Comparison of ENCODE assay signal across 8 mouse cellular contexts in genomic region chr17:84365791-84366301, GRCm38 (mm10).
A peak's percentile ranks its signal among the peaks of the same experiment; 100 is the strongest.
DNase-seq lines count a peak whose midpoint lies in the region; ATAC-seq and TF ChIP-seq lines count a peak whose summit lies in the region.

No protein-coding gene starts in this region.

- peaks cover 62% of the 10 kb centered on the region for H3K4me1 ChIP-seq in heart, embryonic 13.5 days
- peaks cover 19% of the 10 kb centered on the region for H3K4me1 ChIP-seq in heart, adult 2 months (ENCODE audit: control insufficient read depth, insufficient read depth, low read length)
- peaks cover 64% of the 10 kb centered on the region for H3K4me1 ChIP-seq in kidney, embryonic 16.5 days (ENCODE audit: insufficient read depth, low read length)
- H3K4me1 ChIP-seq in midbrain, embryonic 15.5 days = peaks cover 21% of the 10 kb centered on the region

- no peaks in the 10 kb centered on the region for H3K79me2 ChIP-seq in heart, adult 2 months (replicated peaks; ENCODE audit: control insufficient read depth, insufficient read depth, low read length)

- no peak for TF ChIP-seq EP300 in heart, adult 2 months (IDR thresholded peaks at IDR 0.05; ENCODE audit: insufficient read depth, low read depth, low read length)

- ATAC-seq in heart, embryonic 13.5 days (ENCODE audit: extremely low read depth, insufficient number of reproducible peaks, low FRiP score, low TSS enrichment) = no peak
- ATAC-seq in kidney, embryonic 16.5 days (ENCODE audit: low FRiP score, low TSS enrichment) = peak; percentile 29; the same call in 1 of the 2 replicates
- ATAC-seq in midbrain, embryonic 15.5 days (replicated peaks) = peak; percentile 65; the same call in 1 of the 2 replicates

- TF ChIP-seq CTCF in heart, adult 2 months (IDR thresholded peaks at IDR 0.05) = no peak

- 63% methylated on average over 6 of the region's 6 CpGs for WGBS in heart, embryonic 13.5 days
- WGBS in heart, adult 2 months = 69% methylated on average over 6 of the region's 6 CpGs
- 21% methylated on average over 6 of the region's 6 CpGs for WGBS in kidney, embryonic 16.5 days
- WGBS in midbrain, embryonic 15.5 days = 38% methylated on average over 6 of the region's 6 CpGs

- no peak for TF ChIP-seq POLR2A in heart, adult 2 months (IDR thresholded peaks at IDR 0.05; ENCODE audit: insufficient read depth, low read depth, low read length)

- no peak overlapping the region for H3K9ac ChIP-seq in heart, embryonic 13.5 days
- H3K9ac ChIP-seq in heart, adult 2 months (ENCODE audit: low read depth, low read length) = no peak overlapping the region
- H3K9ac ChIP-seq in kidney, embryonic 16.5 days (replicated peaks; ENCODE audit: low read length) = 0 out of 2 replicates have a peak overlapping the region, but pooled peaks have one; percentile 42
- H3K9ac ChIP-seq in midbrain, embryonic 15.5 days = no peak overlapping the region

- H3K4me3 ChIP-seq in heart, embryonic 13.5 days = no peak overlapping the region
- no peak overlapping the region for H3K4me3 ChIP-seq in heart, adult 2 months
- H3K4me3 ChIP-seq in kidney, embryonic 16.5 days (ENCODE audit: low read length) = no peak overlapping the region
- H3K4me3 ChIP-seq in midbrain, embryonic 15.5 days = no peak overlapping the region

- H3K36me3 ChIP-seq in heart, embryonic 13.5 days = no peaks in the 10 kb centered on the region
- H3K36me3 ChIP-seq in heart, adult 2 months (ENCODE audit: control insufficient read depth, insufficient read depth, low read length) = peaks cover 17% of the 10 kb centered on the region
- no peaks in the 10 kb centered on the region for H3K36me3 ChIP-seq in kidney, embryonic 16.5 days (ENCODE audit: insufficient read depth, low read length)
- H3K36me3 ChIP-seq in midbrain, embryonic 15.5 days (replicated peaks) = no peaks in the 10 kb centered on the region

- peak overlapping the region; percentile 62 for H3K27ac ChIP-seq in heart, embryonic 13.5 days (replicated peaks)
- no peak overlapping the region; the same call in 1 of the 2 replicates for H3K27ac ChIP-seq in heart, adult 2 months
- H3K27ac ChIP-seq in kidney, embryonic 16.5 days (ENCODE audit: low read length) = peak overlapping the region; percentile 94
- peak overlapping the region; percentile 65 for H3K27ac ChIP-seq in midbrain, embryonic 15.5 days

- H3K9me3 ChIP-seq in heart, embryonic 13.5 days = no peaks in the 10 kb centered on the region
- no peaks in the 10 kb centered on the region for H3K9me3 ChIP-seq in kidney, embryonic 16.5 days (ENCODE audit: low read length)
- H3K9me3 ChIP-seq in midbrain, embryonic 15.5 days = no peaks in the 10 kb centered on the region

- H3K27me3 ChIP-seq in heart, embryonic 13.5 days (replicated peaks) = no peaks in the 10 kb centered on the region
- H3K27me3 ChIP-seq in heart, adult 2 months (ENCODE audit: control insufficient read depth, insufficient read depth, low read length) = no peaks in the 10 kb centered on the region
- H3K27me3 ChIP-seq in kidney, embryonic 16.5 days (ENCODE audit: insufficient read depth, low read length) = no peaks in the 10 kb centered on the region
- H3K27me3 ChIP-seq in midbrain, embryonic 15.5 days (replicated peaks) = no peaks in the 10 kb centered on the region

- intact Hi-C loops in heart, adult 2 months (cut with DNase I) = no loop called here

- no peak overlapping the region for H3K4me2 ChIP-seq in heart, embryonic 13.5 days
- H3K4me2 ChIP-seq in kidney, embryonic 16.5 days (replicated peaks; ENCODE audit: low read depth, low read length) = peak overlapping the region; percentile 1; the same call in 1 of the 2 replicates
- no peak overlapping the region for H3K4me2 ChIP-seq in midbrain, embryonic 15.5 days

- no peak for DNase-seq in heart, adult 2 months
- peak; percentile 29 for DNase-seq in fibroblast of lung, adult 2 months (ENCODE audit: low read depth)
- DNase-seq in cerebellum, adult 9-10 months = no peak
- no peak for DNase-seq in adrenal gland, postnatal 4 days (ENCODE audit: low spot score in 2 of 2)
- DNase-seq in layer of hippocampus, postnatal 10 days (ENCODE audit: low spot score in 2 of 2) = no peak
